Comparison of ENCODE assay signal across 13 mouse cellular contexts in the genomic region with DNA sequence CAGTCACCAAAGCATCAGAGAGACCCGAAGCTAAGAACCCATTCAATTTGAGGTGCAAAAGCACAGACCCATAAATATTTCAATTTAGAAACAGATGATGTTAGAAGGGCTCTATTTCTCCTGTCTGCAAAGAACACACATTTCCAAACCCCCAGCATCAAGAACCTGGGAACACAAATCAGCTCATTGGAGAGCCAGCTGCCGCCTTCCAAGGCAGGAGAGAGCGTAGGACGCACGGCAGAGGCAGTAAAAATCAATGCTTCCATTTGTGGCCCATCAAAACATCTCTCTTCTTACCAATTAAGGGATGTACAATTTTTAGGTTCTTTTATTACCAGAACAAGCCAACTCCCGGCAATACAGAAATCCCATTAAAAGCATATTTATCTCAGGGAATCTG.
DNase-seq lines count a peak whose midpoint lies in the region; ATAC-seq and TF ChIP-seq lines count a peak whose summit lies in the region.
"Had no signal": no experiment of that assay in that cellular context is flagged by ENCODE, and none has a peak within 500 bp of the region (broad histone marks: within the 10 kb centered on the region; RNA-seq: fewer than 3 reads in every experiment).

No protein-coding gene starts in this region.

- no peak for ATAC-seq in kidney, embryonic 16.5 days (ENCODE audit: low FRiP score, low TSS enrichment)
- no peak for ATAC-seq in hindbrain, embryonic 14.5 days (ENCODE audit: low FRiP score)
- ATAC-seq in neural tube, embryonic 13.5 days (ENCODE audit: low read depth), result no peak
- ATAC-seq: liver, postnatal 0 days had no signal

- 0 out of 2 replicates have a peak, but pooled peaks cover 3% of the 10 kb centered on the region for H3K36me3 ChIP-seq in kidney, embryonic 16.5 days (ENCODE audit: insufficient read depth, low read length)
- peaks cover 4% of the 10 kb centered on the region; the same call in 1 of the 2 replicates for H3K36me3 ChIP-seq in hindbrain, embryonic 14.5 days (replicated peaks; ENCODE audit: control insufficient read depth, insufficient read depth)
- peaks cover 15% of the 10 kb centered on the region; the same call in 1 of the 2 replicates for H3K36me3 ChIP-seq in neural tube, embryonic 13.5 days

- no peaks in the 10 kb centered on the region for H3K9me3 ChIP-seq in kidney, embryonic 16.5 days (ENCODE audit: low read length)
- no peaks in the 10 kb centered on the region for H3K9me3 ChIP-seq in hindbrain, embryonic 14.5 days (ENCODE audit: control insufficient read depth, low read length)
- H3K9me3 ChIP-seq in neural tube, embryonic 13.5 days, result no peaks in the 10 kb centered on the region
- H3K9me3 ChIP-seq: embryonic facial prominence, embryonic 12.5 days; heart, embryonic 10.5 days had no signal

- no peak for TF ChIP-seq CTCF in brain, embryonic 14.5 days (IDR thresholded peaks at IDR 0.05; ENCODE audit: borderline replicate concordance, extremely low read depth, insufficient read depth, insufficient read length)

- TF ChIP-seq POLR2A in brain, embryonic 14.5 days (IDR thresholded peaks at IDR 0.05; ENCODE audit: borderline replicate concordance, extremely low read depth, insufficient read depth, insufficient read length, poor library complexity, severe bottlenecking), result no peak

- H3K4me2 ChIP-seq in kidney, embryonic 16.5 days (replicated peaks; ENCODE audit: low read depth, low read length), result peak overlapping the region; percentile 32
- peak overlapping the region; percentile 21 for H3K4me2 ChIP-seq in hindbrain, embryonic 14.5 days (replicated peaks)
- H3K4me2 ChIP-seq in neural tube, embryonic 13.5 days, result peak overlapping the region; percentile 33
- H3K4me2 ChIP-seq: embryonic facial prominence, embryonic 12.5 days had no signal

- H3K27ac ChIP-seq in kidney, embryonic 16.5 days (ENCODE audit: low read length), result peak overlapping the region; percentile 67
- H3K27ac ChIP-seq in hindbrain, embryonic 14.5 days, result peak overlapping the region; percentile 64
- H3K27ac ChIP-seq in neural tube, embryonic 13.5 days (replicated peaks), result peak overlapping the region; percentile 67
- H3K27ac ChIP-seq: heart, embryonic 10.5 days had no signal

- H3K9ac ChIP-seq in kidney, embryonic 16.5 days (replicated peaks; ENCODE audit: low read length), result no peak overlapping the region
- H3K9ac ChIP-seq in hindbrain, embryonic 14.5 days, result 0 out of 2 replicates have a peak overlapping the region, but pooled peaks have one; percentile 13
- H3K9ac ChIP-seq in neural tube, embryonic 13.5 days, result peak overlapping the region; percentile 31; the same call in 1 of the 2 replicates
- H3K9ac ChIP-seq: embryonic facial prominence, embryonic 12.5 days; liver, postnatal 0 days had no signal

- H3K27me3 ChIP-seq in kidney, embryonic 16.5 days (ENCODE audit: insufficient read depth, low read length), result no peaks in the 10 kb centered on the region
- H3K27me3 ChIP-seq in hindbrain, embryonic 14.5 days (ENCODE audit: control insufficient read depth, insufficient read depth, low read length), result no peaks in the 10 kb centered on the region
- no peaks in the 10 kb centered on the region for H3K27me3 ChIP-seq in neural tube, embryonic 13.5 days
- H3K27me3 ChIP-seq: embryonic facial prominence, embryonic 12.5 days had no signal

- peaks cover 49% of the 10 kb centered on the region for H3K4me1 ChIP-seq in kidney, embryonic 16.5 days (ENCODE audit: insufficient read depth, low read length)
- H3K4me1 ChIP-seq in hindbrain, embryonic 14.5 days (replicated peaks; ENCODE audit: control insufficient read depth, insufficient read depth, low read length), result peaks cover 26% of the 10 kb centered on the region
- H3K4me1 ChIP-seq in neural tube, embryonic 13.5 days (replicated peaks), result peaks cover 57% of the 10 kb centered on the region

- WGBS in kidney, embryonic 16.5 days, result 26% methylated on average over 6 of the region's 6 CpGs
- 51% methylated on average over 6 of the region's 6 CpGs for WGBS in hindbrain, embryonic 14.5 days
- 21% methylated on average over 6 of the region's 6 CpGs for WGBS in neural tube, embryonic 13.5 days

- H3K4me3 ChIP-seq in kidney, embryonic 16.5 days (ENCODE audit: low read length), result 0 out of 2 replicates have a peak overlapping the region, but pooled peaks have one; percentile 5
- H3K4me3 ChIP-seq in hindbrain, embryonic 14.5 days (replicated peaks; ENCODE audit: low read length), result no peak overlapping the region
- no peak overlapping the region for H3K4me3 ChIP-seq in neural tube, embryonic 13.5 days
- H3K4me3 ChIP-seq: embryonic facial prominence, embryonic 12.5 days; heart, embryonic 10.5 days had no signal

- no peak for DNase-seq in kidney, postnatal 4 days
- peak; percentile 58 for DNase-seq in brain, embryonic 14.5 days (ENCODE audit: low read depth)
- DNase-seq in hindbrain, embryonic 14.5 days (ENCODE audit: low spot score), result no peak
- DNase-seq in cerebellum, adult 18-20 months, result no peak
- DNase-seq in T-cell, adult 2 months (ENCODE audit: low spot score), result no peak
- DNase-seq: cerebellum, adult 9-11 months; liver, postnatal 0 days; spleen, adult 18-20 months; thymus, postnatal 4 days had no signal
